Mouse (Mus musculus) thymus, postnatal 36 days (tissue): ENCODE data around the gene H6pd.

ENCODE experiments used
- DNase-seq, 2 experiments: peaks; one replicate each; pipeline ENCODE4 v3.0.0; 2022; ENCODE audit warnings: mixed read lengths in 2 of 2

H6pd gene

DNA sequence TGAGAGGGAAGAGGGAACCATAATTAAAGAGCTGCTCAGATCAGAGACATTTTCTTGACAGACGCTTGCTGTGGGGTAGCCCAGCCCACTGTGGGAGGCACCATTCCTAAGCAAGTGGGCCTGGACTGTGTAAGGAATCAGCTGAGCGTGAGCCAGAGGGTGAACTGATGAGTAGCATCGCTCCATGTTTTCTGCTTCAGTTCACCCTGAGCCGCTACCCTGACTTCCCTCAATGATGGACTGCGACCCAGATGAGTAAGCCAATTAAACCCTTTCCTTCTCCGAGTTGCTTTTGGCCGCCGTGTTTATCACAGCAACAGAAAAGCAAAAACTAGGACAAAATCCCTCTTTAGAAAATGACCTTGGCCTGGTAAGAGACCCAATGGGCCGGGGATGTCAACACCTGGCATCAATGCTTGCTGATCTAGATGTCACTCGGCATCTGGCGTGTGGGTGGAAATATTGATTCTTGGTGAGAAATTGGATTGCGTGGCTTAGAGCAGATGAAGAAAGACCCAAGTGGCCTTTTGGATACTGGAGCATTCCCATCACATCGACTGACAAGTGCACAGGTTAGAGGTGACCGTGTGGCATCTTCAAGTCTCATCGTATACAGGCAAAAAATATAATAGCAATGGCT lies 11.0 kb upstream of the H6pd start:
- no peak for DNase-seq

DNA sequence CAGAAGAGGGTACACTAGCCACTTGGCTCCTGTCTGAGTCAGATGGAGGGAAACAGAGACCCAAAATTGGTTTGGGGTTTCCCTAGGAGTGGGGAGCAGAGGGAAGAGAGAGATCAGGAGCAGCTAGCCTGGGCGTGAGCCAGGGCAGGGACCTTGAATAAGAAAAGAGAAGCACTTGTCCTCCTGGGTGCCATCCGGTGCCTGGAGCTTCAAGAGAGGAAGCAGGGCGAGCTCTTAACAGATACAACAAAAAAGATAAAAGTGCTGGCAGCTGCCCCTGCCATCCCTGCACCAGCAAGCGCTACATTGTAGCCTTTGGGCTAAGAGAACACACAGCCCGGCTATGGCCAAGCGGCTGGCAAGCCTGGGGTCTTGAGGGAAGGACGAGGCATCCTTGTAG lies 6.6 kb upstream of the H6pd start:
- peak in 1 of 2 experiments; percentile 36 for DNase-seq

- no peak for DNase-seq
Measured at GRCm38 (mm10) chr4:150014378-150015091, 5.7 kb upstream of the H6pd start.

- no peak for DNase-seq
Measured at GRCm38 (mm10) chr4:150013805-150014204, 5.0 kb upstream of the H6pd start.

DNA sequence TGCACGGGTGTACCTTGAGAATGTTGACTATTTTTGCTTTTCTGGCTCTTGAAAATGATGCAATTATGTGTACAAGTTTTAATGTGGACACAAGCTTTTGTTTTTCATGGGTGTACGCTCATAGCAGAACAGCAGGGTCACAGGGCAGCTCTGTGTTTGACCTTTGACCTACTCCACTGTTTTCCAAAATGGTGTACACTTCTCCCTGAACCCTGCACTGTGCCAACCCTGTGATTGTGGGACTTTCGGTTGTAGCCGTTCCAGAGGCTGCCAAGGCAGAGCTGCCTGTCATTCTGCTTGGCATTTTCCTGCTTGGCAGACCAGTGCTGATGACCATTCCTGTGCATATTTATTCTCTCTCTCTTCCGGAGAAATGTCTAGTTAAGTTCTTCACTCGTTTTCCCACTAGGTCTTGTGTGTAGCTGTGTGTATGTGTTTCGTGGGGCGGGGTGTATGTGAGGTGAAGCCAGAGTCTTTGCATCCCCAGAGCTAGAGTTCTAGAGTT lies 4.4 kb upstream of the H6pd start:
- no peak for DNase-seq

GRCm38 (mm10) chr4:150012322-150012723 lies 3.5 kb upstream of the H6pd start:
- DNase-seq = no peak

DNA sequence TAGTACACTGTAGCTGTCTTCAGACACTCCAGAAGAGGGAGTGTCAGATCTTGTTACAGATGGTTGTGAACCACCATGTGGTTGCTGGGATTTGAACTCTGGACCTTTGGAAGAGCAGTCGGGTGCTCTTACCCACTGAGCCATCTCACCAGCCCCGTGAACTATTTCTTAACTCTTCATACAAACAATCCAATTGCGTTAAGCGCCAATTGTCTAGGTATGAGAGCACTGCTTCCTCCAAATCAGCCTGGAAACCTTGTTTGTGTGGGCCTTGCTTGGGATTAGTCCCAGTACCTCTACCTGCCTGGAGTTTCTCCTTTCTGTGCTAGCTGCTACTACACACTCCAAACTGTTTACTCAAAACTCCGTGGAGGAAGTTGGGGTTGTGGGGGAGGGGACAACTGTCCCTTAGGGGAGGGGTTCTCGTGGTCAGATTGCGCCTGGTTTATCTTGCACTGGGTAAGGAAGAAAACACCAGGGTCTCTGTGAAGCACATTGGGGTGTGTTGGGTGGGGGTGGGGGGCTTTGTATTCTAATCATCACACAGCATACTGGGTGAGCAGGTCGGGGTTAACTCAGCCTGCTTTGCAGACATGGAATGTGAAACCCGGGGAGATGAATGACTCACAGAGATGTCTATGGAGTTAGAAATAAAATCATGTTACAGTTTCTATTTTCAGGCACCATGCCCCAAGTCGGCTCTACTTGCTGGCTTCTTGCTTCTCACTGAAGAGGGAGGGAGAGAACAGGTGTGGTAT lies 2.9 kb upstream of the H6pd start:
- peak in 1 of 2 experiments; percentile 36 for DNase-seq

- DNase-seq = peak; percentile 34 to 61
Measured at GRCm38 (mm10) chr4:150010054-150010730, 1.4 kb upstream of the H6pd start.

DNA sequence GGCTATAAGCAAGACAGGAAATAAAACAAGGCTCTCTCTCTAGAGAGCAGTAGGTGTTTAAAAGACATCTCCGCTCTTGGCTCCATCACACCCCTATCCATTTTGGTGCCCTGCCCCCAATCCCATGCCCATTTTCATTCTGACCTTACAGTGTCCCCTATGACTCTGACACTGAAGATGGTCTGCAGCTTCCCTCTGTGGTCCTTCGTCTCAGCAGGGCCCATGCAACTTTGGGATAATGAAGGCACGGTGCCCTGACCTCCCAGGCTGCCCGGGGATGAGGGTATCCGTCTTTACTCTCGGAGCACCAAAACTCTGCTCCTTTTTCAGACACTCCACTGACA lies 736 bp upstream of the H6pd start:
- no peak for DNase-seq

GRCm38 (mm10) chr4:150008325-150008852 lies 434 bp downstream of the H6pd start:
- DNase-seq = peak; percentile 87 to 89

- no peak for DNase-seq
Measured at GRCm38 (mm10) chr4:150007444-150007843, 1.4 kb downstream of the H6pd start.

DNA sequence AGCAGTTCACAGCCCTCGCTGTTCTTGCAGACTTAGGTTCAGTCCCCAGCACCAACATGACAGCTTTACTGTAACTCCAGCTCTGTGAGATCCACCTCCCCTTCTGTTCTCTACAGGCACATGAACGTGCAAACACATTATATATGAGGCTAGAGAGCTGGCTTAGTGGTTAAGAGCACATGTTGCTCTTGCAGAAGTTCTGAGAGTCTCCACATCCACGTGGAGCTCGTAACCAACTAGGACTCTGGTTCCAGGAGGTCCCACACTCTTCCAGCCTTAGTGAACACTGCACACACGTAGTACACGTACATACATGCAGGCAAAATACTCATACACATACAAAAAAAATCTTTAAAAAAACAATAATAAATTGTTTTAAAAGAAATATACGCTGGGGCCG lies 1.8 kb downstream of the H6pd start:
- DNase-seq = no peak

DNA sequence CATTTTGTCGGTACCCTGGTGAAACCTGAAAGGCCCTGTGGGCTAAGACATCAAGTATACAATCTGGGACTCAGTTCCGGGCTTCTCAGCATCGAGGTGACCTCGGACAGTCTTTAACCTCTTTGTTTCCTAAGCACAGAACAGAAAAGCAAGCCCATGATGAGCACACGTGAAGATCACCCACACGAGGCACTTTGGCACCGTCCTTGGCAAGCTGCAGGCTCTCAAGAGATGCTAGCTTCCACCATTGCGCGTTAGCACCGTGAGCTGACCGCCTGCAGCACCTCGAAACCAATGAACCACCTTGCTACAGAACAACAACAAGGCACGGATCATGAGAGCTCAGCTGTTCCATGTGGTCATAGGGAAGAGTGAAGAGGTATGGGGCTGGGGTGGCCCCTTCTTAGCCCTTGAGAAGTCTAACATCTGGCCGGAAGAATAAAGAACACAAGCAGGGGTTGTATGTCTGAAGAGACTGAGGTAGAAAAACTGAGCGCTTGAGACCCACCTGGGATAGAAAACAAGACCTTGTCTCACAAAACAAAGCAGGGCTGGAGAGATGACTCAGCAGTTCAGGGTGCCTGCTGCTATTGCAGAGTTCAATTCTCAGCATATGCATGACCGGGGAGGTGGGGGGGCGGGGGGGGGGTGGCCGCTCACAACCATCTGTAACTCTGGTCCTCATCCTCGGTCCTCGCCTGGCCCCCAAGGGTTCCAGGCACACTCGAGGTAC lies 2.5 kb downstream of the H6pd start:
- DNase-seq = no peak

GRCm38 (mm10) chr4:150005231-150005630 lies 3.6 kb downstream of the H6pd start:
- DNase-seq = no peak

DNA sequence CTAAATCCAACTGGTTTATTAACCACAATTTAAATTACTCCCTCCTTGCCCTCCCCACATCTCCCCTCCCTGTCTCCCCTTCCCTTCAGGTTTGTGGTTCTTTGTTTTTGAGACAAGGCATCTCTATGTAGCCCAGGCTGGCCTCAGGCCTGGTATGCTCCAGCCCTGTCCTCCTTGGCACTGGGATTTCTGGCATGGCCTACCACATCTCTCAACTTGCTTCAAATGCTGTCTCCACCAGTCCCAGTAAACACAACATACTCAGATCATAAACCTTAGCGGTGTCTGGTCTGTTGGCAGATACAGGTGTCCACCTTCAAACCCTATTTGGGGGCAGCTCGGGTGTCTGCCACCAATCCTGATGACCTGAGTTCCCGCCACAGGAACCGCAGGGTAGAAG lies 5.2 kb downstream of the H6pd start:
- no peak for DNase-seq

GRCm38 (mm10) chr4:150003021-150003580 lies 5.7 kb downstream of the H6pd start:
- no peak for DNase-seq

GRCm38 (mm10) chr4:150002021-150002528 lies 6.7 kb downstream of the H6pd start:
- DNase-seq = no peak

DNA sequence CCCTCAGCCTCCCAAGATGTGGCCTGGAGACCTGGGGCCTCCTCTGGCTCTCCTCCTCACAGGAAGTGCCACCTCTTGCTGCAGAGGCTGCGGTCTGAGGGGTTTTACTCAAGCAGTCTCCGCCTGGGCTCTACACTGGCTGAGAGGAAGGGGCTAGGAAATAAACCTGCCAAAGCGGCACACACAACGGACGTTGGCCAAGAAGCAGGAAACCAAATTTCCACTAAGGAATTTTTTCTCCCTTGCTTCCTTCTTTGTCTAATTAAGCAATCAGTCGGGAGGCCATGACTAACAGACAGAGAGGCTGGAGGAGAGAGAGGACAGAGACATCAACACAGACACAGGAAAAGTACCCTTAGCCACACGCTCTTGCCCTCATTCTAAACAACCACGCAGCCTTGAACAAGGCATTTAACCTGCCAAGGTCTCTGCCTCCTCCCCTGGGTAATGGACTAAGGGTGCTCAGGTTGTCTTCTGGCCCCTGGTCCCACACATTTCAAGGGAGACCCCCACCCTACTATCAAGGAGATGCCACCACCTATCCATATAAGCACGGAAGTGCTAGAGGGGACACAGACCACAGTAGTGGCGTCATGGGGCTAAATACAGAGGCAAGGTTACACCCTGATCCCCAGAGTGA lies 7.5 kb downstream of the H6pd start:
- DNase-seq = peak; percentile 47 to 62

GRCm38 (mm10) chr4:149999931-150000555 lies 8.8 kb downstream of the H6pd start:
- DNase-seq = no peak

GRCm38 (mm10) chr4:149999510-149999900 lies 9.3 kb downstream of the H6pd start:
- no peak for DNase-seq
